Mouse (Mus musculus) olfactory bulb, adult 2 months (tissue): ENCODE data around the gene Csta1. TPM values are rescaled to one million over a fixed set of nuclear protein-coding genes. Genes with fewer than 3 reads are reported as not detected.

Experiments used
- H3K27ac ChIP-seq: fragments of 200-500 bp; 2 replicates; pipeline ENCODE4 v1.5.1; 2012; ENCODE audit warnings: low read depth, low read length; ENCODE audit not compliant: insufficient read depth
- H3K4me1 ChIP-seq: fragments of 200-500 bp; 2 replicates; pipeline ENCODE4 v1.6.1; 2012; ENCODE audit warnings: low read length; ENCODE audit not compliant: control insufficient read depth, insufficient read depth
- H3K4me3 ChIP-seq: fragments of 200-500 bp; 2 replicates; pipeline ENCODE4 v1.5.1; 2012; ENCODE audit warnings: mild to moderate bottlenecking, low read depth, low read length, moderate library complexity; ENCODE audit not compliant: insufficient read depth
- CTCF ChIP-seq: fragments of 200-500 bp; IDR thresholded peaks from 2 replicates; pipeline ENCODE4 v1.5.1; 2012; ENCODE audit warnings: low read depth, mild to moderate bottlenecking, low read length, moderate library complexity; ENCODE audit not compliant: insufficient read depth
- POLR2A ChIP-seq: fragments of 200-500 bp; IDR thresholded peaks from 2 replicates; pipeline ENCODE4 v1.6.1; 2012; ENCODE audit warnings: mild to moderate bottlenecking, low read depth, low read length, moderate library complexity; ENCODE audit not compliant: insufficient read depth
- WGBS: fragments of 180-500 bp; shearing (Covaris S2); methylation state at CpG from one replicate; pipeline ENCODE4 v1.1.7; 2018; 5-methylcytosine and 5-hydroxymethylcytosine counted together
- polyA plus RNA-seq: library from polyadenylated mRNA; stranded (reverse); fragments of >200 nt; gene quantifications from 2 replicates; pipeline ENCODE4 v1.2.4, GENCODE M21; 2012; ENCODE audit warnings: low replicate concordance; ENCODE audit not compliant: missing spikeins, insufficient read depth, insufficient read length

Csta1 gene
- polyA plus RNA-seq, 1 experiment: not detected

DNA sequence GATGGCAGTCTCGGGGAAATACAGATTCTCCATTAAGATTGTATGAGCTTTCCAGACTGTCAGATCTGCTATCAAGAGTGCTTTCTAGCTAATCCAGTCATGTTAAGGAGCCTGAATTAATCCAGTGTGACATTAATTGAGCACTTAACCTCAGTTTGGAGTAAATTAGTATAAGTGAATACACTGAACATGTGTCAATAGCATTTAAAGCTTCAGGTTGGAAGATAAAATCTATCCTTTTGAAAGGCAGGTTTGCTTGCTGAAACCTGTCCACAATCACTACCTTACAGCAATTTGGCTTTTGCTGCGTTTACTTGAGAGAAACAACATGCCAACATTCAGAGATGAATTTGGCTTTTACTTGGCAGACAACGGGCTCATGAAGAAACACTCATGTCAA is 37.0 kb downstream of the Csta1 start:
- H3K4me3 ChIP-seq: no peak overlapping the region
- no peak for TF ChIP-seq CTCF
- no peak for TF ChIP-seq POLR2A
- no peaks in the 10 kb centered on the region for H3K4me1 ChIP-seq
- no peak overlapping the region for H3K27ac ChIP-seq
- 75% methylated on average over 3 of the region's 3 CpGs for WGBS

DNA sequence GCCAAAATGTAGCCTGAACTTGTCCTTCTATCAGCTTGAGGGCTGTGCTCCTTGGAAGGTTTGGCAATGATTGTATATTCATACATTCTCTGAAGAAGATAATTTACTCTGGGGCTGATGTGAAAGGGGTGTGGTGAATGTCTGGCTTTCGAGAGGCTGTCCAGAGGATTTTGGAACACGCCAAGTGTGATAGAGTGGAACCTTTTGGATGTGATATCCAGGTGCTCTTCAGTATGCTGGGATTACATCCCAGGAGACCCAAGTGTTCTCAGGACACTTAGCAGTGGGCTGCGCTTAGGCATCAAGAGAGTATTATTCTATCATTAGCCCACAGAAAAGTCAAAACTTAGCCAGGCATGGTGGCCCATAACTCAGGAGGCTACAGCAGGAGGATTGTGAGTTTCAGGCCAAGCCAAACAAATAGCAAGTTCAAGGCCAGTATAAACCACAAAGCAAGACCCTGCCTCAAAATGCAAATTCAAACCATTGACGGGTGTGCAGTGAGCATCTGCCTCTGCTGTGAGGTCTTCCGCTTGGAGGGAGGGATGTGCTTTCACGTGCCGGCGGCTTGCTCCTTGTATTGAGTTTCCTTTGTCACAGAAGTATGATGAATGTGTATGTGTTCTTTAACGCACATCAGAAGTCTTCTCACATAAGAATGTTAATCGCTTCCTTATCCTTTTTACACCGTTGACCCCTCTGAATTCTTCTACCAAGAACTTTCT is 40.1 kb downstream of the Csta1 start:
- no peak for TF ChIP-seq CTCF
- H3K4me1 ChIP-seq: no peaks in the 10 kb centered on the region
- no peak overlapping the region for H3K4me3 ChIP-seq
- H3K27ac ChIP-seq: no peak overlapping the region
- WGBS: 89% methylated on average over 11 of the region's 11 CpGs

DNA sequence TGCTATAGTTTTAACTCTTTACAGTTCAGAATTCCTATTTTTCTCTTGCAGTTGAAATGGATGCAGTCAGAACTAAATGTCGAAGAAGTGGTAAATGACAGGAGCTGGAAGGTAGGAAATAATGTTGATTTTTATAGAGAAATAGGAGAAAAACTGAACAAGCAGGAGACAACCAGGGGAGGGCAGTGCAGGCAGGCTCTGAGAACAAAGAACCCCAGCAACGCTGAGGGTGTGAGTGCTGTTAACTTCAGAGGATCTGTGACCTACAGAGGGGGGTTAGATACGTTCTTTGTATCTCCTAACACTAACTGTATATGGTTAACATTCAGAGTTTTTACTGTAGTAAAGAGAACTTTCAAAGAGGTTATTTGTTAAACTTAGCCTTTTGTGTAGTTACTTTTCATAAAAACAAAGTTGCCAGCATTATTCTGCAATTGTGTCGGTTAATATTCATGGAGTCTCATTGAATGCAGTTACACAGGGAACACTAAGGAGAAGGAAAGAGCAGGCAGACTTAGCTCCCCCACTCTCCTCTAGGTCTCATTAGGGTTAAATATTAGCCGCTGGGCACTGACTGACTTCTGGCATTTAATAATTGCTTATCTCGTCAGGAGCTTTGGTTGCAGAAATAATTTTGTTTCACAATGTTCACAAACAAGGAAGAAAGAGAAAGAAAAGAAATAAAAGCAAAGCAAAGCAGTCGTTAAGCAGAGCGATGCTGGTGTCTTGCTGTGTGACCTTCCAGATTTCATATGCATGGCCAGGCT is 41.0 kb downstream of the Csta1 start:
- Histone ChIP-seq H3K27ac (no peak overlapping the region), H3K4me3 (no peak overlapping the region), H3K4me1 (no peaks in the 10 kb centered on the region)
- TF ChIP-seq POLR2A (no peak), CTCF (no peak)
- WGBS: 50% methylated on average over 8 of the region's 8 CpGs

DNA sequence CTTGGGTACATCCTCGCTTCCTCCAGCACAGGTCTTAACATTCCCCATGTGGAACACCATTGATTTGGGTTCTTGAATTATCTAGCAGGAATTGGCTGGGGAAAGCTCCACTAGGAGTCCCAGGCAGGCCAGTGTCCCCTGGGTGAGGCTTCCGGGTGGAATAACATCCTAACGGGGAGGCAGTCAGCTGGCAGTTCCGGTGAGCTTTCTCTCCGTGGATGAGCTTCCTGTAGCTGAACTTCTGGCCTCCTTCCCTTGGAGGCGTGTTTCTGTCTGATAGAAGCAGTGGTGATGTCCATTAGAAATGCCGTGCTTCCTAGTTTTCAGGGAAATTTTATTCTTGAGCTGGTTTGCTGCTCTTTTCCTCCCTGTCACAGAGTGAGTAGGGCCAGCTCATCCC is 42.0 kb downstream of the Csta1 start:
- TF ChIP-seq CTCF: no peak
- no peak for TF ChIP-seq POLR2A

DNA sequence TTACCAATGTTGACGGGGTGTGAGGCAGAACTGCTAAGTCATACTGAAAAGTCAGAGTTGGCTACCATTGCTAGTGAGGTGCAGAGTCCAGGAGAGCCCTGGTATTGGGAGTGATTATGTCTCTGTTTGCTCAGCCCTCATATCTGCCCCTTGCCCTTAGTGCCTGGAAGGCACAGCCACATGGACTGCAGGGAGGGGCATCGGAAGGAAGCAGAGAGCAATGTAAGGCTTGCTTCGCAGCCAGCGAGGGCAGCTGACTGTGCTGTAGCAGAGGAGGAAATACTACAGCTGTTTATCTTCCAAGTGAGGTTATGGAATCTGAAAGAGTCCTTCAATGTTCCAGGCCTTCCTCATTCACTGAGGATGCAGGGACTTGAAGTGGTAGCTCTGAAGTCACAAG is 43.2 kb downstream of the Csta1 start:
- Histone ChIP-seq H3K27ac (no peak overlapping the region), H3K4me1 (no peaks in the 10 kb centered on the region), H3K4me3 (no peak overlapping the region)
- no peak for TF ChIP-seq CTCF
- TF ChIP-seq POLR2A: no peak
- 89% methylated on average over 4 of the region's 4 CpGs for WGBS

More for the DNA sequence above, 42.0 kb downstream of the Csta1 start:
- Histone ChIP-seq H3K4me3 (no peak overlapping the region), H3K4me1 (no peaks in the 10 kb centered on the region), H3K27ac (no peak overlapping the region)
- WGBS: 79% methylated on average over 7 of the region's 7 CpGs

DNA sequence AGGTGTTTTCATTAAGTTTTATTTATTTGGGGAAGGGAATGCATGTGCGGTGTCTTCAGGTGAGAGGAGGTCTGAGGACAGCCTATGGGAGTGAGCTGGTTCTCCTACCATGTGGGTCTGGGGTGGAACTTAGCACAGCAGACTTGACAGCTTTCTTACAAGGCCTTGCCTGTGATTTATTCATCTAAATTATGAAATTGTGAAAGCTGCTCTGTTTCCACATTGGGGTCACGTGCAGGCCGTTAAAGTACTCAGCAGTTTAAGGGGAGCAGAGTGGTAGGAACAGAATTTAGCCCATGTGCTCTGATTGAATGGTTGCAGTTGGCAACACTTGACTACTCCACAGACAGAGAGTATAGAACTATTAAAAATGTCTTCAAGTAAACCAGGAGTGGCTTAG is 51.1 kb downstream of the Csta1 start:
- no peak overlapping the region for H3K27ac ChIP-seq
- WGBS: 96% methylated on average over 3 of the region's 3 CpGs
- H3K4me1 ChIP-seq: no peaks in the 10 kb centered on the region
- no peak overlapping the region for H3K4me3 ChIP-seq
- no peak for TF ChIP-seq POLR2A
- no peak for TF ChIP-seq CTCF

DNA sequence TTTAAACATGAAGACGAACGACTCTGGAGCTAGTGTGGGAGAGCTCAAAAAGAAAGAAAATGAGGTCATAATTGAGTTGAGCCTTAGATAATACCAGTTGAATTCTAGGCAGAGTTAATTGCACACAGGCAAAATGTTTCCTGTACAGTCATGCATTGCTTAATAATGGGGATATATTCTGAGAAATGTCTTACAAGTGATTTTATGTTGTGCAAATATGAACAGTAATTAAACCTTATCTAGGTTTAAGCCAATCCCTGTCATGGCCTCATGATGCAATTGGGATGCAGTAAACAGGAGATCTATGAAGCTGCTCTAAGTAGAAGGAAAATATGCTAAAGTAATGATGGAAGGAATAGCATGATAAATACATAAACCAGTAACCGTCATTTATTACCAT is 56.3 kb downstream of the Csta1 start:
- H3K4me1 ChIP-seq: no peaks in the 10 kb centered on the region

DNA sequence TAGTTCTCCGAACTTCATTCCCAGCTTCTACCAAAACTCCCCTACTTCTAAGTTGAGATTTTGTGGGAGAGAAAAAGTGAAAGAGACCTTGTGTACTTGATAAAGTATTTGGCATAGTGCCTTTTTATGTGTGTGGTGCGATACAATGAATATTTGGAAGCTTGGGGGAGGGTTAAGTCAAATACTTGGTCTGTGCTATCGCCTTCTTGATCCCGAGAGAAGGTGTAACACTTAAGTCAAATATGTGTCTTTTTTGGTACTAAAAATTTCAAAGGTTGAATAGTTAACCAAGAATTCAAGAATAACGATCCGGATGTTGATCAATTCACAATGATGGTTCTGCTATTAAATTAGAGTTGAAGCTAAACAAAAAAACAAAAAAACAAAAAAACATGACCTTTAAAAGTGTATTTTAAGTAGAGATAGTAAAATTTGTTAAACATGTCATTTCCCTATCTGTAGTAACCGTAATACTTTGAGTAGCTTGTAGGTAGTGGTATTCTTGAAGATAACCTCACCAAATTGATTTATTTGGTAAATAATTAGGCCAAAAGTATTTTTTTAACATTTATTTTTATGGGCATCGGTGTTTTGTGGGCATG is 58.5 kb downstream of the Csta1 start:
- H3K27ac ChIP-seq: peak overlapping the region; percentile 97; the same call in 1 of the 2 replicates
- TF ChIP-seq CTCF (no peak), POLR2A (no peak)
- H3K4me1 ChIP-seq: peaks cover 2% of the 10 kb centered on the region; the same call in 1 of the 2 replicates
- H3K4me3 ChIP-seq: peak overlapping the region; percentile 67
- WGBS: 30% methylated on average over 8 of the region's 8 CpGs

More for the DNA sequence above, 56.3 kb downstream of the Csta1 start:
- no peak for TF ChIP-seq POLR2A
- TF ChIP-seq CTCF: no peak
- Histone ChIP-seq H3K4me3 (no peak overlapping the region), H3K27ac (no peak overlapping the region)
- 72% methylated on average over 3 of the region's 3 CpGs for WGBS
